Mouse (Mus musculus) activated CD4-positive, CD25-positive, alpha-beta regulatory T cell, adult 9 weeks (primary cell): ENCODE measurements around the gene Gng5. TPM values are rescaled to one million over a fixed set of nuclear protein-coding genes. Genes with fewer than 3 reads are reported as not detected.

Experiments used
- polyA plus RNA-seq: library from polyadenylated mRNA; unstranded; fragments of 100-300 nt; shearing (Covaris generic); gene quantifications from one replicate; pipeline ENCODE4 v1.2.1, GENCODE M21; 2017

Gng5 gene
- 533 TPM for polyA plus RNA-seq

GRCm38 (mm10) chr3:146499431-146500002 lies at the start of gene Gng5, which contains the start of gene Spata1:
TSS of gene Gng5 (plus strand) at chr3:146499807.
TSS of gene Spata1 (minus strand) at chr3:146499753.

DNA sequence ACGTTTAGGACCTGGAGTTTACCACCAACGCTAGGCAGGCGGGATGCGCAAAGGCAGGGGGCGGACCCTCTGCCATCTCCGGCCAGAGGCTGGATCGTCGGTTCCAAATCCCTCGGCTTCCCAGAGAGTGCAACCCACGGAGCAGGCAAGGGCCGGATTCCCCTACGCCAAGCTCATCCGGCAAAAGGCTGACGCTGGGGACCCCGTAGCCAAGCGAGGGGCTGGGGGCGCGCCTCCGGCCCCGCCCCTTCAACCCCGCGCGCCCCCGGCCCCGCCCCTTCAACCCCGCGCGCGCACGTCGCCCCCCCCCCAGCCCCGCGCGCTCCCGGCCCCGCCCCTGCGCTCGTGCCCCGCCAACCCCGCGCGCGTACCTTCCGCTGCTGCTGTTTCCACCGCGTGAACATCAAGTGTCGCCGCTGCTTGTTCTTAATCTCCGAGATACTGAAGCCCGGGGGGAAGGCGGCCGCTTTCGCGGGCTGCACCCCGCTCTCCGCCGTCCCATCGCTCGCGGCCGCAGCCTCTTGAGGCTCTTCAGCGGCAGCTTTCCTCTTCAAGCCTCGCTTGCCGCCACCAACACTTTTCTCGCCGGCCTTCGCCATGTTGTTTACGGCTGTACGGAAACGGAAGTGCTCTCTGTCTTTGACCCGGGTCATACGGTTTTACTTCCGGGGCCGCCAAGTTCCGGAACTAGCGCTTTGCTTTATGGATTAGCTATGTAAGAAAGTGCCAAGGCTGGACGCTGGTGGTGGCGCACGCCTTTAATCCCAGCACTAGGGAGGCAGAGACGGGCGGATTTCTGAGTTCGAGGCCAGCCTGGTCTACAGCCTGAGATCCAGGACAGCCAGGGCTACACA lies 21.4 kb downstream of the Gng5 start, which contains the start of gene Rpf1:
Rpf1 (minus strand) TSS at position 632 of the 854 bp plus-strand sequence.

Other genes with a start within 250 kb of the Gng5 start
- gene Ssx2ip, start 95.2 kb upstream of the Gng5 start, polyA plus RNA-seq, result 0.61 TPM
- 11.3 TPM for gene Ctbs, start 50.0 kb upstream of the Gng5 start, polyA plus RNA-seq
- 8.3 TPM for gene Spata1, start 54 bp upstream of the Gng5 start, polyA plus RNA-seq
- gene Rpf1, start 21.6 kb downstream of the Gng5 start, polyA plus RNA-seq, result 75.6 TPM
- gene Uox, start 70.6 kb downstream of the Gng5 start, polyA plus RNA-seq, result not detected
- gene Dnase2b, start 115.8 kb downstream of the Gng5 start, polyA plus RNA-seq, result not detected
- not detected for gene 4930503B20Rik, start 151.5 kb downstream of the Gng5 start, polyA plus RNA-seq
- not detected for gene Samd13, start 185.8 kb downstream of the Gng5 start, polyA plus RNA-seq